Mouse (Mus musculus): ENCODE results near the gene Magi2.

Gene Magi2

GRCm38 (mm10) chr5:20104496-20104895 lies 877.7 kb downstream of the Magi2 start:
- no peak for DNase-seq

- no peak for DNase-seq
These were observed 882.7 kb downstream of the Magi2 start for GRCm38 (mm10) chr5:20109496-20109895.

GRCm38 (mm10) chr5:20117156-20117555 lies 890.3 kb downstream of the Magi2 start:
- DNase-seq: no peak

GRCm38 (mm10) chr5:20140235-20140634 lies 913.4 kb downstream of the Magi2 start:
- no peak for DNase-seq

GRCm38 (mm10) chr5:20140662-20141444 lies 914.0 kb downstream of the Magi2 start:
- no peak for DNase-seq

GRCm38 (mm10) chr5:20153359-20154125 lies 926.7 kb downstream of the Magi2 start:
- no peak for DNase-seq

- DNase-seq: no peak
These were observed 969.9 kb downstream of the Magi2 start for GRCm38 (mm10) chr5:20196765-20197164.

GRCm38 (mm10) chr5:20197395-20197794 lies 970.6 kb downstream of the Magi2 start:
- no peak for DNase-seq

- DNase-seq: no peak
These were observed 974.5 kb downstream of the Magi2 start for GRCm38 (mm10) chr5:20201348-20201747.

GRCm38 (mm10) chr5:20208110-20208509 lies 981.3 kb downstream of the Magi2 start:
- no peak for DNase-seq

GRCm38 (mm10) chr5:20213299-20213698 lies 986.5 kb downstream of the Magi2 start:
- DNase-seq: no peak

GRCm38 (mm10) chr5:20226471-20227210 lies 999.8 kb downstream of the Magi2 start:
- no peak for DNase-seq

- DNase-seq: no peak
These were observed 1001.3 kb downstream of the Magi2 start for GRCm38 (mm10) chr5:20227912-20228762.

GRCm38 (mm10) chr5:20231908-20232307 lies 1005.1 kb downstream of the Magi2 start:
- no peak for DNase-seq

- no peak for DNase-seq
These were observed 1014.7 kb downstream of the Magi2 start for GRCm38 (mm10) chr5:20241523-20241922.

- DNase-seq: no peak
These were observed 1015.7 kb downstream of the Magi2 start for GRCm38 (mm10) chr5:20242496-20242895.

- no peak for DNase-seq
These were observed 1022.5 kb downstream of the Magi2 start for GRCm38 (mm10) chr5:20249382-20249781.

- no peak for DNase-seq
These were observed 1024.7 kb downstream of the Magi2 start for GRCm38 (mm10) chr5:20251541-20251940.

- no peak for DNase-seq
These were observed 1029.5 kb downstream of the Magi2 start for GRCm38 (mm10) chr5:20256150-20256868.

- no peak for DNase-seq
These were observed 1030.1 kb downstream of the Magi2 start for GRCm38 (mm10) chr5:20256933-20257332.

GRCm38 (mm10) chr5:20257419-20257818 lies 1030.6 kb downstream of the Magi2 start:
- DNase-seq: no peak

GRCm38 (mm10) chr5:20259719-20260118 lies 1032.9 kb downstream of the Magi2 start:
- DNase-seq: no peak

Data from thymus, postnatal 14 days (tissue).